Mouse (Mus musculus): ENCODE measurements around the gene Prss54. TPM values are rescaled to one million over a fixed set of nuclear protein-coding genes. Genes with fewer than 3 reads are reported as not detected.

Gene Prss54
- total RNA-seq, 2 experiments from 2014 or later, result not detected

Other genes starting within 250 kb of the Prss54 start
- gene Zfp319, start 244.4 kb downstream of the Prss54 start, total RNA-seq (2021), result 1 to 10 TPM; 5.4 to 6.1 TPM
- 1 to 10 TPM; 6.6 to 7.2 TPM for gene Usb1, start 244.1 kb downstream of the Prss54 start, total RNA-seq (2021)
- 10 to 100 TPM; 21.3 to 35.9 TPM for gene Mmp15, start 224.1 kb downstream of the Prss54 start, total RNA-seq (2021)
- gene Cfap20, start 141.5 kb downstream of the Prss54 start, total RNA-seq (2021), result 10 to 100 TPM in 1 of 2 experiments, 1 to 10 TPM in 1; 9.7 to 13.1 TPM
- 10 to 100 TPM; 22.4 to 30.3 TPM for gene Csnk2a2, start 86.3 kb downstream of the Prss54 start, total RNA-seq (2021)
- not detected for gene Ccdc113, start 42.3 kb downstream of the Prss54 start, total RNA-seq (2021)
- under 1 TPM; 0.69 to 0.98 TPM for gene Gins3, start 57.1 kb upstream of the Prss54 start, total RNA-seq (2021)
- 1 to 10 TPM; 6.5 to 8.8 TPM for gene Ndrg4, start 100.6 kb upstream of the Prss54 start, total RNA-seq (2021)
- gene Setd6, start 139.5 kb upstream of the Prss54 start, total RNA-seq (2021), result 10 to 100 TPM in 1 of 2 experiments, 1 to 10 TPM in 1; 9.4 to 10.4 TPM
- gene Cnot1, start 231.1 kb upstream of the Prss54 start, total RNA-seq (2021), result 10 to 100 TPM; 59.6 to 62.9 TPM
- gene Sap18b, start 249.0 kb upstream of the Prss54 start, total RNA-seq (2021), result 10 to 100 TPM; 78.3 to 88.9 TPM